Mouse (Mus musculus) liver, embryonic 12.5 days (tissue): ENCODE data around the gene Calm4. TPM values are rescaled to one million over a fixed set of nuclear protein-coding genes. Genes with fewer than 3 reads are reported as not detected.

Source experiments
- polyA plus RNA-seq: library from polyadenylated mRNA; unstranded; fragments of >200 nt; fragmentation: Nextera tagmentation; extraction: Ambion mirVana; gene quantifications from 2 replicates; pipeline ENCODE4 v1.2.1, GENCODE M21; 2016

The Calm4 gene
- polyA plus RNA-seq, 1 experiment from 2014 or later, result not detected

Other genes with a start within 250 kb of the Calm4 start
- gene Fam208b, start 226.6 kb upstream of the Calm4 start, polyA plus RNA-seq, result 7.4 and 7.8 TPM in 2 replicates
- gene Asb13, start 203.7 kb upstream of the Calm4 start, polyA plus RNA-seq, result 3.3 and 3.6 TPM in 2 replicates
- not detected in 2 replicates for gene Calml3, start 33.4 kb upstream of the Calm4 start, polyA plus RNA-seq
- not detected in 2 replicates for gene Calm5, start 16.4 kb downstream of the Calm4 start, polyA plus RNA-seq
- 67.4 and 73.0 TPM in 2 replicates for gene Net1, start 80.5 kb downstream of the Calm4 start, polyA plus RNA-seq
- gene Tubal3, start 80.5 kb downstream of the Calm4 start, polyA plus RNA-seq, result not detected in 2 replicates
- not detected in 2 replicates for gene Ucn3, start 107.6 kb downstream of the Calm4 start, polyA plus RNA-seq
- 0.12 and 0.13 TPM in 2 replicates for gene Akr1c14, start 211.3 kb downstream of the Calm4 start, polyA plus RNA-seq